Mouse (Mus musculus): ENCODE results near the gene Ggt1. TPM values are rescaled to one million over a fixed set of nuclear protein-coding genes. Genes with fewer than 3 reads are reported as not detected.
A peak's percentile ranks its signal among the peaks of the same experiment; 100 is the strongest.

The Ggt1 gene
- 0.69 and 2.1 TPM in 2 replicates for polyA plus RNA-seq (2015; fragmentation: Nextera tagmentation; extraction: Ambion mirVana)

GRCm38 (mm10) chr10:75561071-75561654 is at the start of gene Ggt1:
TSS of gene Ggt1 (plus strand) at chr10:75561604.
- Histone ChIP-seq H3K9ac (ENCODE audit: low read depth, low read length) (peak within 1 kb of the TSS; percentile 94), H3K4me2 (ENCODE audit: low read length) (peak within 1 kb of the TSS; percentile 89), H3K36me3 (ENCODE audit: control insufficient read depth, insufficient read depth, low read length) (peaks cover 4% of the 10 kb centered on the region), H3K9me3 (ENCODE audit: control insufficient read depth, low read length) (no peaks in the 10 kb centered on the region), H3K4me1 (ENCODE audit: control insufficient read depth, insufficient read depth, low read depth, low read length) (peaks cover 36% of the 10 kb centered on the region), H3K27me3 (replicated peaks; ENCODE audit: control insufficient read depth, insufficient read depth, low read length) (no peaks in the 10 kb centered on the region), H3K27ac (ENCODE audit: low read depth, low read length) (peak within 1 kb of the TSS; percentile 97), H3K4me3 (ENCODE audit: low read length) (peak within 1 kb of the TSS; percentile 73)
- whole genome bisulfite sequencing: 48% methylated on average over 10 of the region's 10 CpGs
- ATAC-seq: no peak

GRCm38 (mm10) chr10:75511897-75512296 is 49.5 kb upstream of the Ggt1 start:
- H3K27ac ChIP-seq (ENCODE audit: low read depth, low read length): no peak overlapping the region
- no peak for ATAC-seq
- H3K4me1 ChIP-seq (ENCODE audit: control insufficient read depth, insufficient read depth, low read depth, low read length): peaks cover 14% of the 10 kb centered on the region
- H3K4me3 ChIP-seq (ENCODE audit: low read length): no peak overlapping the region
- peaks cover 34% of the 10 kb centered on the region for H3K36me3 ChIP-seq (ENCODE audit: control insufficient read depth, insufficient read depth, low read length)
- no peaks in the 10 kb centered on the region for H3K27me3 ChIP-seq (replicated peaks; ENCODE audit: control insufficient read depth, insufficient read depth, low read length)
- no peaks in the 10 kb centered on the region for H3K9me3 ChIP-seq (ENCODE audit: control insufficient read depth, low read length)
- WGBS: 94% methylated on average over 7 of the region's 7 CpGs
- no peak overlapping the region for H3K9ac ChIP-seq (ENCODE audit: low read depth, low read length)
- H3K4me2 ChIP-seq (ENCODE audit: low read length): no peak overlapping the region

GRCm38 (mm10) chr10:75512796-75513195 is 48.6 kb upstream of the Ggt1 start:
- H3K27me3 ChIP-seq (replicated peaks; ENCODE audit: control insufficient read depth, insufficient read depth, low read length): no peaks in the 10 kb centered on the region
- no peak overlapping the region for H3K27ac ChIP-seq (ENCODE audit: low read depth, low read length)
- peaks cover 27% of the 10 kb centered on the region for H3K36me3 ChIP-seq (ENCODE audit: control insufficient read depth, insufficient read depth, low read length)
- no peak for ATAC-seq
- 92% methylated on average over 7 of the region's 7 CpGs for WGBS
- H3K4me3 ChIP-seq (ENCODE audit: low read length): no peak overlapping the region
- peaks cover 14% of the 10 kb centered on the region for H3K4me1 ChIP-seq (ENCODE audit: control insufficient read depth, insufficient read depth, low read depth, low read length)
- H3K9me3 ChIP-seq (ENCODE audit: control insufficient read depth, low read length): no peaks in the 10 kb centered on the region
- H3K9ac ChIP-seq (ENCODE audit: low read depth, low read length): no peak overlapping the region
- H3K4me2 ChIP-seq (ENCODE audit: low read length): no peak overlapping the region

- H3K4me1 ChIP-seq (ENCODE audit: control insufficient read depth, insufficient read depth, low read depth, low read length): peaks cover 15% of the 10 kb centered on the region
- peaks cover 24% of the 10 kb centered on the region for H3K36me3 ChIP-seq (ENCODE audit: control insufficient read depth, insufficient read depth, low read length)
- H3K4me3 ChIP-seq (ENCODE audit: low read length): no peak overlapping the region
- no peak overlapping the region for H3K9ac ChIP-seq (ENCODE audit: low read depth, low read length)
- ATAC-seq: no peak
- H3K9me3 ChIP-seq (ENCODE audit: control insufficient read depth, low read length): no peaks in the 10 kb centered on the region
- no peak overlapping the region for H3K27ac ChIP-seq (ENCODE audit: low read depth, low read length)
- WGBS: 93% methylated on average over 8 of the region's 8 CpGs
- H3K4me2 ChIP-seq (ENCODE audit: low read length): no peak overlapping the region
- no peaks in the 10 kb centered on the region for H3K27me3 ChIP-seq (replicated peaks; ENCODE audit: control insufficient read depth, insufficient read depth, low read length)
Observed at GRCm38 (mm10) chr10:75513306-75514067, 47.9 kb upstream of the Ggt1 start.

- Histone ChIP-seq H3K4me2 (ENCODE audit: low read length) (no peak overlapping the region), H3K9me3 (ENCODE audit: control insufficient read depth, low read length) (no peaks in the 10 kb centered on the region), H3K36me3 (ENCODE audit: control insufficient read depth, insufficient read depth, low read length) (peaks cover 19% of the 10 kb centered on the region), H3K9ac (ENCODE audit: low read depth, low read length) (no peak overlapping the region), H3K4me1 (ENCODE audit: control insufficient read depth, insufficient read depth, low read depth, low read length) (peaks cover 23% of the 10 kb centered on the region), H3K4me3 (ENCODE audit: low read length) (no peak overlapping the region), H3K27ac (ENCODE audit: low read depth, low read length) (no peak overlapping the region), H3K27me3 (replicated peaks; ENCODE audit: control insufficient read depth, insufficient read depth, low read length) (no peaks in the 10 kb centered on the region)
- no peak for ATAC-seq
- 90% methylated on average over 7 of the region's 7 CpGs for WGBS
Observed at GRCm38 (mm10) chr10:75514361-75514760, 47.0 kb upstream of the Ggt1 start.

- Histone ChIP-seq H3K9me3 (ENCODE audit: control insufficient read depth, low read length) (no peaks in the 10 kb centered on the region), H3K36me3 (ENCODE audit: control insufficient read depth, insufficient read depth, low read length) (peaks cover 8% of the 10 kb centered on the region), H3K27me3 (replicated peaks; ENCODE audit: control insufficient read depth, insufficient read depth, low read length) (no peaks in the 10 kb centered on the region), H3K9ac (ENCODE audit: low read depth, low read length) (no peak overlapping the region), H3K4me1 (ENCODE audit: control insufficient read depth, insufficient read depth, low read depth, low read length) (peaks cover 23% of the 10 kb centered on the region), H3K27ac (ENCODE audit: low read depth, low read length) (no peak overlapping the region), H3K4me3 (ENCODE audit: low read length) (no peak overlapping the region), H3K4me2 (ENCODE audit: low read length) (peak overlapping the region; percentile 69)
- WGBS: 90% methylated on average over 4 of the region's 4 CpGs
- no peak for ATAC-seq
Observed at GRCm38 (mm10) chr10:75515216-75516037, 46.0 kb upstream of the Ggt1 start.

- no peak for ATAC-seq
- H3K9me3 ChIP-seq (ENCODE audit: control insufficient read depth, low read length): no peaks in the 10 kb centered on the region
- 30% methylated on average over 8 of the region's 8 CpGs for WGBS
- H3K36me3 ChIP-seq (ENCODE audit: control insufficient read depth, insufficient read depth, low read length): peaks cover 7% of the 10 kb centered on the region
- H3K27me3 ChIP-seq (replicated peaks; ENCODE audit: control insufficient read depth, insufficient read depth, low read length): no peaks in the 10 kb centered on the region
- H3K4me2 ChIP-seq (ENCODE audit: low read length): peak overlapping the region; percentile 69
- H3K4me3 ChIP-seq (ENCODE audit: low read length): peak overlapping the region; percentile 89
- H3K9ac ChIP-seq (ENCODE audit: low read depth, low read length): peak overlapping the region; percentile 94
- H3K27ac ChIP-seq (ENCODE audit: low read depth, low read length): peak overlapping the region; percentile 98; the same call in 1 of the 2 replicates
- H3K4me1 ChIP-seq (ENCODE audit: control insufficient read depth, insufficient read depth, low read depth, low read length): peaks cover 23% of the 10 kb centered on the region
Observed at GRCm38 (mm10) chr10:75516038-75516723, 45.2 kb upstream of the Ggt1 start.

- peak overlapping the region; percentile 98 for H3K27ac ChIP-seq (ENCODE audit: low read depth, low read length)
- H3K27me3 ChIP-seq (replicated peaks; ENCODE audit: control insufficient read depth, insufficient read depth, low read length): no peaks in the 10 kb centered on the region
- peak overlapping the region; percentile 89 for H3K4me3 ChIP-seq (ENCODE audit: low read length)
- peaks cover 8% of the 10 kb centered on the region for H3K36me3 ChIP-seq (ENCODE audit: control insufficient read depth, insufficient read depth, low read length)
- 0% methylated on average over 12 of the region's 12 CpGs for WGBS
- peaks cover 23% of the 10 kb centered on the region for H3K4me1 ChIP-seq (ENCODE audit: control insufficient read depth, insufficient read depth, low read depth, low read length)
- no peak for ATAC-seq
- H3K4me2 ChIP-seq (ENCODE audit: low read length): peak overlapping the region; percentile 69
- H3K9me3 ChIP-seq (ENCODE audit: control insufficient read depth, low read length): no peaks in the 10 kb centered on the region
- peak overlapping the region; percentile 94 for H3K9ac ChIP-seq (ENCODE audit: low read depth, low read length)
Observed at GRCm38 (mm10) chr10:75516724-75517072, 44.7 kb upstream of the Ggt1 start.

All from hindbrain, embryonic 16.5 days (tissue).